Mouse (Mus musculus): ENCODE measurements around the gene Rabgap1.

DNA sequence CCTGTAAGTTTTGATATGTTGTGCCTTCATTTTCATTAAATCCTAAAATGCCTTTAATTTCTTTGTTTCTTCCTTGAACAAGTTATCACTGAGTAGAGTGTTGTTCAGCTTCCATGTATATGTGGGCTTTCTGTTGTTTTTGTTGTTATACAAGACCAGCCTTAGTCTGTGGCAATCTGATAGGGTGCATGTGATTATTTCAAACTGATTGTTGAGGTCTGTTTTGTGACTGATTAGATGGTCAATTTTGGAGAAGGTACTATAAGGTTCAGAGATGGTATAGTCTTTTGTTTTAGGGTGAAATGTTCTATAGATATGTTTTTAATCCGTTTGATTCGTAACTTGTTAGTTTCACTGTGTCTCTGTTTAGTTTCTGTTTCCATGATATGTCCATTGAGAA lies 37.0 kb downstream of the Rabgap1 start:
- TF ChIP-seq CTCF (IDR thresholded peaks at IDR 0.05; ENCODE audit: borderline replicate concordance, extremely low read depth, insufficient read depth, insufficient read length): no peak
- TF ChIP-seq POLR2A (IDR thresholded peaks at IDR 0.05; ENCODE audit: borderline replicate concordance, extremely low read depth, insufficient read depth, insufficient read length, poor library complexity, severe bottlenecking): no peak
